14 mouse cellular contexts compared by ENCODE assay signal in the genomic region with DNA sequence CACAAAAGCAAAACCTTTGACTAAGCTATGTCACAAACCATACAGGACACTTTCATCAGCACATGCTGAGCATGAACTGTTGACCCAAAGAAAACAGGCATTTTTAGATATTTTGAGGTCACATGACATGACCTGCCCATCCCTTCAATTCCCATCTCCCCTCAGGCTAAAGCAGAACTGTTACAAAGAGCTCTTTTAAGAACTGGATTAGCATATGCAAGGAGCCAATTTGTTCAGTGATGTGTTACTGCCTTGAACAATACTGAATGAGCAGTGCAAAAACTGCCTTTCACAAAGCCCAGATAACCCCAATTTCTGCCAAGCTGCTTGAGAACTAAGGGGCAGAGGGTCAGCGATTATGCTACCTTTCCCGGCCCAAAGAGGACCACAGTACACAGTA. TPM values are rescaled to one million over a fixed set of nuclear protein-coding genes. Genes with fewer than 3 reads are reported as not detected.
A peak's percentile ranks its signal among the peaks of the same experiment; 100 is the strongest.
DNase-seq lines count a peak whose midpoint lies in the region; ATAC-seq and TF ChIP-seq lines count a peak whose summit lies in the region.
"Had no signal": no experiment of that assay in that cellular context is flagged by ENCODE, and none has a peak within 500 bp of the region (broad histone marks: within the 10 kb centered on the region; RNA-seq: fewer than 3 reads in every experiment).

No protein-coding gene starts in this region.

- peaks cover 25% of the 10 kb centered on the region for H3K4me1 ChIP-seq in hindbrain, embryonic 10.5 days (replicated peaks)
- H3K4me1 ChIP-seq in midbrain, postnatal 0 days (ENCODE audit: insufficient read depth, low read length) = no peaks in the 10 kb centered on the region
- H3K4me1 ChIP-seq: limb, embryonic 15.5 days had no signal

- no peak overlapping the region for H3K4me2 ChIP-seq in midbrain, postnatal 0 days (ENCODE audit: low read depth, low read length, poor library complexity, severe bottlenecking)
- H3K4me2 ChIP-seq: limb, embryonic 15.5 days had no signal

- H3K4me3 ChIP-seq in gastrocnemius, adult 2 months = no peak overlapping the region
- H3K4me3 ChIP-seq in hindbrain, embryonic 10.5 days = no peak overlapping the region
- H3K4me3 ChIP-seq in midbrain, postnatal 0 days (ENCODE audit: low read depth, low read length) = no peak overlapping the region
- H3K4me3 ChIP-seq: limb, embryonic 15.5 days had no signal

- TF ChIP-seq CTCF in gastrocnemius, adult 2 months (IDR thresholded peaks at IDR 0.05) = no peak
- TF ChIP-seq CTCF in midbrain, postnatal 0 days (IDR thresholded peaks at IDR 0.05) = no peak

- peaks cover 34% of the 10 kb centered on the region for H3K36me3 ChIP-seq in hindbrain, embryonic 10.5 days
- no peaks in the 10 kb centered on the region for H3K36me3 ChIP-seq in midbrain, postnatal 0 days (ENCODE audit: insufficient read depth, low read length)

- 33% methylated on average over 2 of the region's 2 CpGs for WGBS in hindbrain, embryonic 10.5 days
- 18% methylated on average over 2 of the region's 2 CpGs for WGBS in midbrain, postnatal 0 days

- DNase-seq in gastrocnemius, adult 2 months = no peak
- no peak for DNase-seq in gastrocnemius, adult 18-20 months (ENCODE audit: low spot score)
- peak; percentile 55 for DNase-seq in embryo, embryonic 10 days (ENCODE audit: low spot score)
- DNase-seq in hindbrain, embryonic 10.5 days (ENCODE audit: low spot score) = no peak
- DNase-seq in midbrain, postnatal 0 days (ENCODE audit: low spot score) = peak; percentile 24
- DNase-seq in adrenal gland, postnatal 4 days (ENCODE audit: low spot score in 2 of 2) = no peak
- DNase-seq in lung, postnatal 25 days (ENCODE audit: low spot score) = no peak
- no peak for DNase-seq in ovary, postnatal 36 days (ENCODE audit: low spot score)
- DNase-seq: adrenal gland, postnatal 10 days; cerebellum, adult 8-10 months; heart, postnatal 10 days; kidney, adult 2 months; lung, postnatal 14 days had no signal

- H3K9ac ChIP-seq in midbrain, postnatal 0 days (replicated peaks; ENCODE audit: low read length, poor library complexity, severe bottlenecking) = no peak overlapping the region
- H3K9ac ChIP-seq: limb, embryonic 15.5 days had no signal

- ATAC-seq in midbrain, postnatal 0 days (ENCODE audit: low FRiP score) = no peak

- H3K9me3 ChIP-seq in hindbrain, embryonic 10.5 days = no peaks in the 10 kb centered on the region
- H3K9me3 ChIP-seq in midbrain, postnatal 0 days (ENCODE audit: low read length) = no peaks in the 10 kb centered on the region
- H3K9me3 ChIP-seq: limb, embryonic 15.5 days had no signal

- 0 out of 2 replicates have a peak overlapping the region, but pooled peaks have one; percentile 41 for H3K27ac ChIP-seq in gastrocnemius, adult 2 months
- H3K27ac ChIP-seq in hindbrain, embryonic 10.5 days = 0 out of 2 replicates have a peak overlapping the region, but pooled peaks have one; percentile 45
- no peak overlapping the region for H3K27ac ChIP-seq in midbrain, postnatal 0 days (ENCODE audit: low read depth, low read length)
- H3K27ac ChIP-seq: limb, embryonic 15.5 days had no signal

- intact Hi-C loops in gastrocnemius, adult 2 months (cut with DNase I) = loop anchor here (5.0 kb wide), 1 partner anchor 36 kb away; no protein-coding TSS in a partner anchor

- H3K27me3 ChIP-seq in hindbrain, embryonic 10.5 days (ENCODE audit: insufficient read depth, poor library complexity, severe bottlenecking) = peaks cover 20% of the 10 kb centered on the region; the same call in 1 of the 2 replicates
- H3K27me3 ChIP-seq in midbrain, postnatal 0 days (ENCODE audit: insufficient read depth, low read length) = no peaks in the 10 kb centered on the region
- H3K27me3 ChIP-seq: limb, embryonic 15.5 days had no signal

RNA-seq across cellular contexts. Expression of a gene that starts 54.7 kb away (rescaled TPM):
- total RNA-seq in gastrocnemius, adult 2 months (2021) = 10 to 100 TPM; 20.0 to 22.9 TPM
- total RNA-seq in gastrocnemius, adult 18-20 months (2021) = 10 to 100 TPM; 18.1 to 18.8 TPM
- polyA plus RNA-seq in hindbrain, embryonic 10.5 days (2016; fragmentation: Nextera tagmentation; extraction: Ambion mirVana) = 26.9 and 44.0 TPM in 2 replicates
- 77.9 and 91.6 TPM in 2 replicates for total RNA-seq in midbrain, postnatal 0 days (2014; rRNA removed)
- 20.5 and 23.0 TPM in 2 replicates for polyA plus RNA-seq in midbrain, postnatal 0 days (2015; fragmentation: Nextera tagmentation; extraction: Ambion mirVana)
- total RNA-seq in adrenal gland, postnatal 4 days (2021) = 10 to 100 TPM; 62.8 to 68.2 TPM

Comparison
In these comparisons a context has a peak if more than half of its experiments do, and no peak if none do; other contexts are left out.
1. DNase-seq: peak in embryo, embryonic 10 days (single experiment) and midbrain, postnatal 0 days (single experiment); none in gastrocnemius, adult 2 months (single experiment), gastrocnemius, adult 18-20 months (single experiment), hindbrain, embryonic 10.5 days (single experiment), adrenal gland, postnatal 4 days (0 of 2), lung, postnatal 25 days (single experiment) and ovary, postnatal 36 days (single experiment).